Mouse (Mus musculus) monocyte, adult 59 days (primary cell): ENCODE measurements around the gene Supt4a. TPM values are rescaled to one million over a fixed set of nuclear protein-coding genes. Genes with fewer than 3 reads are reported as not detected.

Experiments used
- total RNA-seq, 2 experiments: library from RNA; stranded (reverse); gene quantifications; one replicate each; pipeline ENCODE4 v1.2.4; 2023

The Supt4a gene
- total RNA-seq = 100 to 1,000 TPM; 114 to 119 TPM

DNA sequence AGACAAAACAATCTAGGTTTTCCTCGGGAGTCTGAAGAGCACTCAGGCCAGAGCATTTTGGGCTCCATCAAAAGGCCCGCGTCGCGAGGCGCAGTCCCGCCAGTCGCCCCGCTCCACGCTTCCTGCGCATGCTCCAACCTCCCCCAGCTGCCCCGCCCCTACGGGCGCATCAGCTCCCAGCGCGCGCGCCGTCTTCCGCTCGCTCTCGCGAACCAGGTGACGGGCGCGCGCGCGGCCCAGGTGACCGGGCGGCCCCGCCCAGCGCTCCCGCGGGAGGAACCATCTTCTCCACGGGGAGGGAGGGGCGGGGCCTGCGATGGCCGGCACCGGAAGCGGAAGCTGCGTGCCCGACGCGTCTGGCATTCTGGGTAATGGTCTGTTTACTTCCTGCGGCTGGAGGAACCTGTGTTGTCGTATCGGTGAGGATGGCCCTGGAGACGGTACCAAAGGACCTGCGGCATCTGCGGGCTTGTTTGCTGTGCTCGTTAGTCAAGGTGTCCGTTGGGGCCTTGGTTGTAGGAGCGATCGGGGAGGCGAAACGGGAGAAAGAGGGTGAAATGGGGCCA is at the start of gene Supt4a:
Gene Supt4a, plus strand, starts transcription at position 378 of the 566 bp plus-strand sequence.

DNA sequence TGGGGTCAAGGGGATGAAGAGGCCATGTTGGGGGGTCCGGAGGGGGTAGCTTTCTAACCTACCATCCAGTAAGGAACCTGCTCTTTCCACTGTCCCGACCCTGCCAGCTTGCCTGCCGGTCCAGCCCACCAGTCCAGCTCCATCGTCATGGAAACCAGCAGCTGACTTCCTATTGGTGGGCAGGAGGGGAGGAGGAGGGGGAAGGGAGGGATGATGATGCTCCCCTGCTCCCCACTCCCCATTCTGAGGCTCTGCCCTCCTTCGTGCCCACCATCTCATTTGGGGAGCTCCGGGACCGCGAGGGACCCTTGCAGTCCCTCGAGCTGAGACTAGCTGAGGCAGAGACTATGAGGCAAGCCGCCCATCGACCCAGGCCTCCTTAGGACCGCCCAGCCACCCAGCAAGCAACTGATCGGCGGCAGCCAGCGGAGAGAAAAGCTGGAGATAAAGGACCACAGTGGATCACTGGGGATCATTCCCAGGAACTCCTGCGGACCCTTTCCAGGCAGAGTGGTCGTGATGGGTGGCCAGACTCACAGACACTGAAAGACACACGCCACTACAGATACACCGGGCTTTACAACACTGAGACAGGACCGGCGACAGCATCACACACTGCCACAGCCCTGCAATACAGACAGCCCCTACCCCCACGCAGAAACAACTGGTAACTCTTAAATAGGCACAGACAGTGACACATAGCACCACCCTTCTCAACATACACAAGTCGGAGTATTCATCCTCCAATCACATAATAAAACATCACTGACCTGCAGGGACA is 23.1 kb downstream of the Supt4a start, which contains the start of gene Tspoap1:
Gene Tspoap1, plus strand, starts transcription at position 241 of the 781 bp plus-strand sequence.

Other genes starting within 250 kb of the Supt4a start
- gene Gm11492, start 170.9 kb upstream of the Supt4a start, total RNA-seq = not detected
- gene Sept4, start 168.6 kb upstream of the Supt4a start, total RNA-seq = under 1 TPM in 1 of 2 experiments, not detected in 1; 0.39 TPM
- 10 to 100 TPM; 34.2 to 35.0 TPM for gene Mtmr4, start 145.4 kb upstream of the Supt4a start, total RNA-seq
- gene Hsf5, start 120.4 kb upstream of the Supt4a start, total RNA-seq = under 1 TPM; 0.15 to 0.18 TPM
- 1 to 10 TPM in 1 of 2 experiments, under 1 TPM in 1; 0.58 to 1.8 TPM for gene Rnf43, start 74.8 kb upstream of the Supt4a start, total RNA-seq
- 1 to 10 TPM; 4.2 to 4.3 TPM for gene Tspoap1, start 23.0 kb downstream of the Supt4a start, total RNA-seq
- gene Mpo, start 56.0 kb downstream of the Supt4a start, total RNA-seq = 1 to 10 TPM; 2.1 to 2.8 TPM
- not detected for gene Lpo, start 90.7 kb downstream of the Supt4a start, total RNA-seq
- 1 to 10 TPM; 8.3 to 9.5 TPM for gene Mks1, start 115.7 kb downstream of the Supt4a start, total RNA-seq
- gene Epx, start 138.0 kb downstream of the Supt4a start, total RNA-seq = not detected
- not detected for gene Olfr462, start 154.7 kb downstream of the Supt4a start, total RNA-seq
- gene Olfr463, start 159.8 kb downstream of the Supt4a start, total RNA-seq = not detected
- gene Olfr464, start 183.4 kb downstream of the Supt4a start, total RNA-seq = not detected
- gene Dynll2, start 250.0 kb downstream of the Supt4a start, total RNA-seq = 10 to 100 TPM; 18.8 to 20.7 TPM